Mouse (Mus musculus) bone marrow, adult 2 months (tissue): Measurements from ENCODE around the gene Fbxl15.

Experiments
- CTCF ChIP-seq: fragments of 200-500 bp; IDR thresholded peaks from 2 replicates; pipeline ENCODE4 v1.5.1; 2011; ENCODE audit warnings: low read length, control low read depth; ENCODE audit not compliant: control insufficient read depth, insufficient read depth
- POLR2A ChIP-seq: fragments of 200-500 bp; IDR thresholded peaks from 2 replicates; pipeline ENCODE4 v1.6.1; 2011; ENCODE audit warnings: low read depth, mild to moderate bottlenecking, control low read depth, low read length, borderline replicate concordance; ENCODE audit not compliant: control insufficient read depth

DNA sequence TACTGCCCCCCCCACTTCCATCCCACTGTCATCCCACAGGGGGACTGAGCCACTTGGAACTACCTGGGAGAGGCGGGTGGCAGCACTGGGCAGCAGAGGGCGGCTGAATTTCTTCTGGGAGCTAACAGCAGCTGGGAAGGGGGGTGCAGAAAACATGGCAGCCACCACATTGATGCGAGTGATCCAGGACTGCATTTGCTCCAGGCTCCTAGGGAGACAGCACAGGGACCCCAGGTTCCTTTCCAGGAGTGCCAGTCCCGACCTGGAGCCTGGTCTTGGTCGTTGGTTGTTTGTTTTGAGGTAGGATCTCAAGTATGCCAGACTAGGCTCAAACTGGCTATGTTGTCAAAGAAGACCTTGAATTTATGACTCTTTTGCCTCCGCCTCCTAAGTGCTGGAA lies 14.4 kb upstream of the Fbxl15 start:
- no peak for TF ChIP-seq POLR2A
- TF ChIP-seq CTCF: no peak
